Mouse (Mus musculus) monocyte, adult 59 days (primary cell): ENCODE results near the gene Fam229a. TPM values are rescaled to one million over a fixed set of nuclear protein-coding genes. Genes with fewer than 3 reads are reported as not detected.

Experiments
- total RNA-seq, 2 experiments: library from RNA; stranded (reverse); gene quantifications; one replicate each; pipeline ENCODE4 v1.2.4; 2023

Fam229a gene
- 1 to 10 TPM in 1 of 2 experiments, not detected in 1; 1.0 TPM for total RNA-seq

GRCm38 (mm10) chr4:129490972-129491880, at the start of gene Fam229a, which contains the start of gene Tssk3:
TSS of gene Fam229a (plus strand) at chr4:129491190.
TSS of gene Tssk3 (minus strand) at chr4:129491022.

GRCm38 (mm10) chr4:129461183-129461960, 29.6 kb upstream of the Fam229a start, which contains the start of gene Bsdc1:
TSS of gene Bsdc1 (plus strand) at chr4:129461581.

GRCm38 (mm10) chr4:129513086-129513767, 22.2 kb downstream of the Fam229a start, which contains the start of gene Marcksl1:
TSS of gene Marcksl1 (plus strand) at chr4:129513581.

Other genes starting within 250 kb of the Fam229a start
- under 1 TPM; 0.09 to 0.10 TPM for gene C77080, start 229.8 kb upstream of the Fam229a start, total RNA-seq
- gene Sync, start 203.6 kb upstream of the Fam229a start, total RNA-seq = not detected
- gene Rbbp4, start 155.8 kb upstream of the Fam229a start, total RNA-seq = 10 to 100 TPM; 91.3 to 97.8 TPM
- 10 to 100 TPM; 35.9 to 41.4 TPM for gene Zbtb8os, start 155.5 kb upstream of the Fam229a start, total RNA-seq
- 1 to 10 TPM; 1.2 TPM for gene Zbtb8a, start 113.1 kb upstream of the Fam229a start, total RNA-seq
- gene Zbtb8b, start 50.3 kb upstream of the Fam229a start, total RNA-seq = not detected
- gene Bsdc1, start 29.6 kb upstream of the Fam229a start, total RNA-seq = 100 to 1,000 TPM in 1 of 2 experiments, 10 to 100 TPM in 1; 92.2 to 105 TPM
- gene Tssk3, start 168 bp upstream of the Fam229a start, total RNA-seq = not detected
- gene Marcksl1, start 22.4 kb downstream of the Fam229a start, total RNA-seq = 10 to 100 TPM; 64.6 to 74.8 TPM
- 10 to 100 TPM; 61.0 to 61.9 TPM for gene Hdac1, start 51.5 kb downstream of the Fam229a start, total RNA-seq
- gene Lck, start 82.5 kb downstream of the Fam229a start, total RNA-seq = 1 to 10 TPM; 2.2 to 2.5 TPM
- gene Fam167b, start 87.4 kb downstream of the Fam229a start, total RNA-seq = not detected
- gene Eif3i, start 109.5 kb downstream of the Fam229a start, total RNA-seq = 100 to 1,000 TPM; 108 TPM
- gene Tmem234, start 109.5 kb downstream of the Fam229a start, total RNA-seq = 100 to 1,000 TPM; 109 to 116 TPM
- gene Dcdc2b, start 123.1 kb downstream of the Fam229a start, total RNA-seq = 1 to 10 TPM in 1 of 2 experiments, not detected in 1; 1.9 TPM
- 1 to 10 TPM; 8.2 to 8.8 TPM for gene Iqcc, start 127.9 kb downstream of the Fam229a start, total RNA-seq
- 10 to 100 TPM; 50.2 to 66.5 TPM for gene Ccdc28b, start 132.8 kb downstream of the Fam229a start, total RNA-seq
- 10 to 100 TPM; 52.9 to 65.8 TPM for gene Txlna, start 149.9 kb downstream of the Fam229a start, total RNA-seq
- 10 to 100 TPM; 33.9 to 35.2 TPM for gene Kpna6, start 181.6 kb downstream of the Fam229a start, total RNA-seq
- 10 to 100 TPM; 11.5 to 18.2 TPM for gene Tmem39b, start 205.6 kb downstream of the Fam229a start, total RNA-seq